Mouse (Mus musculus) spleen, postnatal 14 days (tissue): ENCODE results near the gene Fbn1.
"Not testable (repeated sequence)": the region's sequence is repeated elsewhere in the genome, so short reads cannot be mapped to it uniquely, and the experiment has no call there.

Source experiments
- DNase-seq, 2 experiments: peaks; one replicate each; pipeline ENCODE4 v3.0.0; 2021 to 2022; ENCODE audit warnings: low spot score in 2 of 2

Fbn1 gene

GRCm38 (mm10) chr2:125293969-125294491, 213.8 kb downstream of the Fbn1 start:
- DNase-seq = no peak

GRCm38 (mm10) chr2:125292616-125293015, 215.2 kb downstream of the Fbn1 start:
- DNase-seq = no peak

GRCm38 (mm10) chr2:125291101-125291500, 216.7 kb downstream of the Fbn1 start:
- no peak for DNase-seq

- DNase-seq = no peak
Observed at GRCm38 (mm10) chr2:125290197-125290965, 217.4 kb downstream of the Fbn1 start.

- no peak for DNase-seq
Observed at GRCm38 (mm10) chr2:125285777-125286176, 222.0 kb downstream of the Fbn1 start.

GRCm38 (mm10) chr2:125282334-125283206, 225.2 kb downstream of the Fbn1 start:
- DNase-seq = no peak

- DNase-seq = not testable (repeated sequence)
Observed at GRCm38 (mm10) chr2:125279995-125280394, 227.8 kb downstream of the Fbn1 start.

GRCm38 (mm10) chr2:125278474-125278873, 229.3 kb downstream of the Fbn1 start:
- DNase-seq = no peak

GRCm38 (mm10) chr2:125276692-125277091, 231.1 kb downstream of the Fbn1 start:
- no peak for DNase-seq

- no peak for DNase-seq
Observed at GRCm38 (mm10) chr2:125275617-125276016, 232.2 kb downstream of the Fbn1 start.

- DNase-seq = no peak
Observed at GRCm38 (mm10) chr2:125268876-125269275, 238.9 kb downstream of the Fbn1 start.

- no peak for DNase-seq
Observed at GRCm38 (mm10) chr2:125263753-125264152, 244.0 kb downstream of the Fbn1 start.

GRCm38 (mm10) chr2:125263056-125263455, 244.7 kb downstream of the Fbn1 start:
- no peak for DNase-seq

- DNase-seq = no peak
Observed at GRCm38 (mm10) chr2:125260326-125260725, 247.5 kb downstream of the Fbn1 start.

- DNase-seq = peak in 1 of 2 experiments; percentile 23
Observed at GRCm38 (mm10) chr2:125259230-125260120, 248.3 kb downstream of the Fbn1 start.

- no peak for DNase-seq
Observed at GRCm38 (mm10) chr2:125255886-125256285, 251.9 kb downstream of the Fbn1 start.

- no peak for DNase-seq
Observed at GRCm38 (mm10) chr2:125254630-125255029, 253.2 kb downstream of the Fbn1 start.

GRCm38 (mm10) chr2:125253699-125254098, 254.1 kb downstream of the Fbn1 start:
- DNase-seq = no peak

- peak in 1 of 2 experiments; percentile 37 for DNase-seq
Observed at GRCm38 (mm10) chr2:125252275-125252674, 255.5 kb downstream of the Fbn1 start.

GRCm38 (mm10) chr2:125251781-125252180, 256.0 kb downstream of the Fbn1 start:
- DNase-seq = peak in 1 of 2 experiments; percentile 10
